Mouse (Mus musculus) gastrocnemius, adult 2 months (tissue): ENCODE data around the gene Otx1. TPM values are rescaled to one million over a fixed set of nuclear protein-coding genes. Genes with fewer than 3 reads are reported as not detected.
A peak's percentile ranks its signal among the peaks of the same experiment; 100 is the strongest.

ENCODE experiments used
- DNase-seq: peaks from one replicate; pipeline ENCODE4 v3.0.0; 2022
- H3K27ac ChIP-seq: fragments of 200-600 bp; 2 replicates; pipeline ENCODE4 v1.8.1; 2022; ENCODE audit warnings: mild to moderate bottlenecking
- H3K4me3 ChIP-seq: fragments of 200-600 bp; 2 replicates; pipeline ENCODE4 v1.8.1; 2022; ENCODE audit warnings: mild to moderate bottlenecking, moderate library complexity
- CTCF ChIP-seq: fragments of 200-600 bp; IDR thresholded peaks from 2 replicates; pipeline ENCODE4 v1.8.1; 2022; ENCODE audit warnings: antibody characterized with exemption, mild to moderate bottlenecking, moderate library complexity
- intact Hi-C: fragments of 180-260 bp; cut with DNase I; formaldehyde crosslinking; loops from one replicate; pipeline ENCODE4 v1.15.1; 2025
- total RNA-seq, 2 experiments: library from RNA; stranded (reverse); gene quantifications; 2 replicates each; pipeline ENCODE4 v1.2.3; 2021

Otx1 gene
- total RNA-seq, 2 experiments from 2014 or later = not detected

DNA sequence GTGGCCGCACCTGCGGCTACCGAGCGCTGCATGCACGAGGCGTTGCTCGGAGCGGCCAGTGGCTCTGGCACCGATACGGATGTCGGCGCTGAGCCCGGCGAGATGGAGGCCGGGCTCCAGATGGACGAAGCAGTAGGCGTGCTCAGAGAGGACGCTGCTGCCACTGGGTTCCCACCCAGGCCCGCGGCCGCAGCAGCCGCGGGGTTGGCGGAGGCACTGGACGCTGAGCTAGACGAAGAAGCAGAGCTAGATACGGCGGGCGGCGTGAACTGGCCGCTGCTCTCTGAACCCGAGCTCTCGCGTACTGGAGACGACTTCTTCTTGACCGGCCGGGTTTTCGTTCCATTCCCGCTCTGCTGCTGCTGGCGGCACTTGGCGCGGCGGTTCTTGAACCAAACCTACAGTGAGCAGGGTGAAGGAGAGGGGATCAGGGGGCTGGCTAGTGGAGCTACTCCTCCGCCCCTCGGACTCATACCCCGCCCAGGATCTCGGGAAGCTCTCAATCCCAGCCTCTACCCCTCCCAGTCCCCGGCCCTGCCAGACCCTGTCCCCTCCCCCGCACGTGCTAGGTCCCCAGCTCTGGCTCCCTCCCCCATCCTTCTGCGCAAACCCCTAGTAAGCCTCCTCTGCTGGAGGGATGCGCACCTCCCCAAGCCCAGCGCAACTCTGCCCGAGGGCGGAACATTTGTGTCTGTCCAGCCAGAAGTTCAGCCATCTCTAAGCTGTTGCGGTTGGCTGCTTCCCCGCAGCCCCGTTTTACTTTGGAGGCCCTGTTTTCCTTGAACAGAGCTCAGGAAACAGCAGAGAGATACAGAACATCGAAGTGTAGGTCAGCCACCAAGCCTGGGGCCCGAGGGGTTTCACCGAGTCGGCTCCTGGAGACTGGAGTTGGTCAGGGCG lies 5.8 kb downstream of the Otx1 start:
- DNase-seq = peak; percentile 50
- H3K4me3 ChIP-seq = peak overlapping the region; percentile 62
- intact Hi-C loops = no loop called here
- no peak for TF ChIP-seq CTCF
- H3K27ac ChIP-seq = no peak overlapping the region

DNA sequence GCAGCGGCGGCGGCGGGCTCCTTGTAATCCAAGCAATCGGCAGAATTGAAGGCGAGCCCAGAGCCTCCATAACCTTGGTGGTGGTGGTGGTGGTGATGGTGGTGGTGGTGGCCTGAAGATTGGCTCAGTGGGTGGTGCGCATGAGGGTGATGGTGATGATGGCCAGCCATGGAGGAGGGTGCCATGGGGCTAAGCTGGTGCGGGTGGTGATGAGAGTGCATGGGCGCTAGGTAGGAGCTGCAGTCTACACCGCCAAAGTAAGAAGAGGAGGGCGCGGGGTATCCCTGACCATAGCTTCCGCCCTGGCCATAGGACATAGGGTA lies 6.4 kb downstream of the Otx1 start:
- H3K4me3 ChIP-seq = peak overlapping the region; percentile 62
- no peak for TF ChIP-seq CTCF
- intact Hi-C loops = no loop called here
- no peak for DNase-seq
- no peak overlapping the region for H3K27ac ChIP-seq

DNA sequence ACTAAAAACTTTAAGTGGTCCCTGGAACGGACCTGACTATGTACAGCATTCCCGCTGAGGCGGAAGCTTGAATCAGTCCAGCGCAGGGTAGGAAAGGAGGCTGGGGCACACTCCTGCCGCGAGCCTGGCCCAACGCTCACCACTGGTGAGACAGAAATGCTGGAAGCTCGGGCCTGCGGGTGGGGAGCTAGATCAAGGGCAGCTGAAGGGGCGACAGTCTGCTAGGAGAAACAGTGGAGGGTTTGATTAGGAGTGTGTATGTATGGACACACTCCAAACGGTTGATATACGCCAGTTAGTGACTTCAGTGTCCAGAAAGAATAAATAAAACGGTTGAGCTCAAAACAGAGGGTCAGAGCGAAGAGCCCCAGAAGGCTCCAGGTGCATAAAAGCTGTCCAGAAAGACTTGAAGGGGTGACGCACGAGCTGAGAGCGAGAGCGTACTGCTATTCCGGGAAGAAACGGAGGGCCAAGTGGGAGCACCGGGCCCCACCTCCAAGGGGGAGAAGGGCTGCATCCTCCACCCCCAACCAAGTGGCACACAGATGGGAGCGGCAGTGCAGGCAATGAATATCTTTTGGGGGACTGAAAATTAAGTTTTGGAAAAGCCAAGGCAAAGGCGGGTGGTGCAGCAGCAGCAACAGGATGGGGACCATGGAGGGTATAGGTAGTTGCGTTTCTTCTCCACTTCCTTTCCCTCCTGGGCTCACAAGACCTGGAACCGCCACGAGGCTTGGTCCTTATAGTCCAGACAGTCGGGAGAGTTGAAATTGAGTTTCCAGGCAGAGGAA lies 7.0 kb downstream of the Otx1 start:
- Histone ChIP-seq H3K4me3 (no peak overlapping the region), H3K27ac (no peak overlapping the region)
- intact Hi-C loops = no loop called here
- no peak for DNase-seq
- TF ChIP-seq CTCF = no peak

DNA sequence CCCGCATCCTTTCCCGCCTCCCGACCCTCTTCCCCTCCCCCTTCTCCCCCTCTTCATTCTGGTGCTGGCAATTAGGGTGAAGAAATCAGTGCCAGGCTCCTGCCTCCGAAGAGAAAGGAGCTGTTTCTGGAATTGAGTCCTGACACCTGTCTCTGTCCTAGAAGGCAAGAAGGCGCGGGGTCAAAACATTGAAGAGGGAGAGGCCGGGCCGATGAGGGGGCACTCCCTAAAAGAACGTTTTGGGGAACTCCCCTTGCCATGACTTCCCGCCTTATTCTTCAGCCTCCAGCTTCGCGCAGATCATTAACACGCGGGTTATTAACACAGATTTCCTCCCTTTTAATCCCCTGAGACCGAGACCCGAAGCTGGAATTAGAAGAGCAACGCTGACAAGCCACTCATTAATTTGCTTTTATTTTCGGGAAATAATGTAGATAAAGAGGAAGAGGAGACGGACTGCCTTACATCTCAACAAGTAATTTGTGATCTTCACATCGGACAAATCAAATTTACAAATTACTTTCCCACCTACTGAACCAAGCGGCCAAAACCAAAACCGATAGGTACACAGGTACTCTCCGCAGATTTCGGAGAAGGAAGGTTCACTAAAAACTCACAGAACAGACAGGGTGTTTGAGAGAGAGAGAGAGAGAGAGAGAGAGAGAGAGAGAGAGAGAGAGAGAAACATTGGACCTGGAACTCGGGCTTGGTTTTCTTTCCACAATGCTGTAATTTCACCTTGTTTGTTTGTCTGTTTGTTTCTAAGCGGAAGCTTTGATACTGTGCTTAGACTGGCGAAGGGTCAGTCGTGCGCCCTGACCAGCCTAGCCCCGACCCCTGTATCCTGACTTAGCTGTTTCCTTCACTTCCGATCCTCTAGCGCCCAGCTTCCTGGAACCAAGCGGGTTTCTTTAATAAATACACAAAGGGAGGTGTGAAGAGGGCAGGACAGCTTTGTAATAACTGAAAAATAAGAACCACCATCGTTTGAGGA lies 8.0 kb downstream of the Otx1 start:
- intact Hi-C loops = no loop called here
- H3K4me3 ChIP-seq = no peak overlapping the region
- peak; percentile 19 for DNase-seq
- no peak for TF ChIP-seq CTCF
- no peak overlapping the region for H3K27ac ChIP-seq

DNA sequence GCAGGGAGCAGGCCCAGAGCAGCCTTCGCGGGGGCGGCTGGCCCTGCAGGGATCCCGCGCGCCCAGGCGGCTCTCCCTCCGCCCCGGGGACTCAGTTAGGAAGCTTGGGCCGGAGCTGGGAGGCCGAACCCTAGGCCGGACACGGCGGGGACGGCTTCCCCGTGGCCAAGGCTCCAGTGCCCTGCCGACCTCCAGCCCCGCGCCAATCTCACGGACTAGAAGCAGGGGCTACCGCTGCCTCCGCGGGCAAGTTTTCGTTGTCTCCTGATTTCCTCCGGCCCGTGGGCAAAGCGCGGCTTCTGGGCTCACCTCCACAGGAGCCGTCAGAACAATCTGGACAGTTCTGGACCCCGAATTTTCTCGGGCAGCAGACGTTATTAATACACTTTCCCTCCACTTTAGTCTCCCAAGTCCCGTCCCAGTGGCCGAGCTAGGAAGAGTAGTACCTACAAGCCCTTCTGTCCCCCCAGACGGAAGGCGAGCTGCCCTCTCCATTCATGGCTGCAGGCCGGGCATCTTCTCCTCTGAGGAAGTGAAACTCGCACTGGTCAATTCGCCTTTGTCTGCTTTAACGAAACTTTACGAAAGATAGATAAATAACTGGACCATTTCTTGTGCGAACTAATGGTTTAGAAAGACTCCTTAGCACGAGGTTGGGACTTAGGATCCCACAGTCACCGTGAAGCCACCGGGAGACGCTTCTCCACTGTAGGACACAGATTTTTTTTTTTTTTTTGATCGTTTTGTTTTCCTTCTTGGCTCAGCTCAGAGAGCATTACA lies 8.9 kb downstream of the Otx1 start:
- intact Hi-C loops = no loop called here
- no peak overlapping the region for H3K27ac ChIP-seq
- H3K4me3 ChIP-seq = no peak overlapping the region
- DNase-seq = peak; percentile 19
- no peak for TF ChIP-seq CTCF

DNA sequence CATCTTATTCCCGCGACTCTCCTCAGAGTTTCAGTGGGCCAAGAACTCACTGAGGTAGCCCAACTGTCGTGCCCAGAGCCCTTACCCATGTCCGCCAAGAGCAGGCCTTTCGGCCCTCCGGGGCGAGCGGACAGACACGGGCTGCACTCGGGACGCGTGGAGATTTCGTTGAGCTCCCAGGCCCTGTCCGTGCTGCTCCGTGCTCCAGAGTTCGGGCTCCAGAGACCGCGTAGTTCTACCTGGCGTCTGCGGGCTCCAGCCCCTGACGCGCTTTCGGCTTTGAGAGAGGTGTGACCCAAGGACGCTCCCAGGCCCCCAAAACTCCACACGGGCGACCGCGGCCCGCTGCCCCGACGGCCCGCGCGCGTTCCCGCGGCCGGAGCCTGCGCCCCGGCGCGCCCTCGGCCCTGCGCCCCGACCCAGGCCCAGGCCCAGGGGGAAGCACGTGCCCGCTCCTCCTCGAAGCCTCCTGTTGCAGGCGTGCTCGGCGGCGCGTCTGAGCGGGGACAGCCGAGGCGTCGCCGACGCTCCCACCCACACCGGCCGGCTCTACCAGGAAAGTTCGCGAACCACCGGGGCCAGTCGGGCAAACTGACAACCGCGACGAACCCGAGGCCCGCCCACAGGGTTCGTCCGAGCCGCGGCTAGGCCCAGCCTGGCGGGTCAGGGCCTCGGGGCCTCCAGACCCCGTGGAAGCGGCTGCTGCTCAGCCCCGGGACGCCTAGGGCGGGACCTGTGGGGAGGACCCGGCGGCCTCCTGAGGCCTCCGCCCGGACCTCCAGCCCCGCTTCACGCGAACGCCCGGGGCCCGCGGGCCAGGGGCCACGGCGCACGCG lies 9.7 kb downstream of the Otx1 start:
- DNase-seq = peak; percentile 25
- Histone ChIP-seq H3K4me3 (no peak overlapping the region), H3K27ac (no peak overlapping the region)
- intact Hi-C loops = no loop called here
- no peak for TF ChIP-seq CTCF

DNA sequence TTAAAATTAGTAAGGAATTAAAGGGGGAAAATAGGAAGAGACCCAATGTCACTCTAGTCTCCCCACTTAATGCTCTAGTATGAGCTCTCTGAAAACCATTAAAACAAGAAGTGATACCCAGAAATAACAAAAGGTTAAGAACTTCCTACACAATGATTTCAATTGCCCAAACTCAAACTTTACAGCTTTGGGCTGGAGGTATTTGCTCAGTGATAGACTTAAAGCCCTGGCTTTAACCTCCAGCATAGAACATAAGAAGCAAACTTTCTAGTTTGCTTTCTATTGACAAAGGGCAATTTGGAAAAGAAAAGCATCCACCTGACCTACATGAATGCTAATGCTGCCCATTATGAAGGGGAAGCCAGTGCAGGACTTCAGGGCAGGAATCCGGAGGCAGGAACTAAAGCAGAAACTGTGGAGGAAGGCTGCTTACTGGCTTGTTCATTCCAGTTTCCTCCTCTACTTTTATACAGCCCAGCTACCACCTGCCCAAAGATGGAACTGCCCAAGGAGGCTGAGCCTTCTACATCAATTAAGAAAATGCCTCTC lies 14.2 kb downstream of the Otx1 start:
- no peak for TF ChIP-seq CTCF
- Histone ChIP-seq H3K4me3 (no peak overlapping the region), H3K27ac (no peak overlapping the region)
- intact Hi-C loops = no loop called here
- DNase-seq = no peak

DNA sequence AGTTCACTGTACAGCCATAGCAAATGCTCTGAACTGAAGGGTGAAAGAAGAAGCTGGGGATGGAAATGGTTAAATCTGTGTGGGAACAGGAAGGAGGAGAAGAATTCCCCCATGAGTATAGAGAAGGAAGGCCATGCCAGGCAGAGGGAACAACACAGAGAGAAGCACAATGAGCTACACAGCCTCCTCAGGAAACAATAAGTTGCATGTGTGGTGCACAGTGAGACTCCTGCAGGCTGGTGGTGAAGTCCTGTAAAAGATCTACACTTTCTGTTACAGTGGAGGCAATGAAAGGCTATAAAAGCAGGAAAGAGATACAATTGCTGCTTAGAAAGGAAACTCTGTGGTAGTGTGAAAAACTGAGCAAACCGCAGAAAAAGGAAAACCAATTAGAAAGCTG lies 17.6 kb downstream of the Otx1 start:
- no peak for TF ChIP-seq CTCF
- no peak for DNase-seq
- no peak overlapping the region for H3K27ac ChIP-seq
- no peak overlapping the region for H3K4me3 ChIP-seq
- intact Hi-C loops = no loop called here

DNA sequence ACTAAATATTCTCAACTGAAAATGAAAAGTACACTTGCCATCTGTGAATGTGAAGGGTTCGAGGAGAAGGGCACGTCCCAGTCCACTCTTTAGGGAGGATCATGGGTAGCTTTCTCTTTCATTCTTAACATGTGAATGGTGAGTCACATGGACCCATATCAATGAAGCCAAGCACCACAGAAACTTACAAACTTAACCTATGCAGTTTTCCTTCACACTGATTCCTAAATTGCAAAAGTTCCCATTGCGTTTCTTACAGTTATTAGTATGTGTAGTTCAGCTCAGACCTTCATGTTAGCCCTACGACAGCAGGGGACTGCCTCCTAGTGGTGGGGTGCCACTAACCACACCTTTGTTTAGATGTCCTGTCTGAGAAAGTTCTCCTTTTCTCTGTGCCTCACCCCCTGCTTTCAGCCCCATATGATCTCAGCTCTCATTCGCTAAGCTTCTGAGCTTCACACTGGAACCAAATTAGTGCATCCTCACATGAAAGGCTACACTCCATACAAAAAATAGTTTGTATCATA lies 28.6 kb downstream of the Otx1 start:
- intact Hi-C loops = no loop called here
- Histone ChIP-seq H3K27ac (no peak overlapping the region), H3K4me3 (no peak overlapping the region)
- TF ChIP-seq CTCF = peak; percentile 8; the same call in 1 of the 2 replicates
- no peak for DNase-seq

DNA sequence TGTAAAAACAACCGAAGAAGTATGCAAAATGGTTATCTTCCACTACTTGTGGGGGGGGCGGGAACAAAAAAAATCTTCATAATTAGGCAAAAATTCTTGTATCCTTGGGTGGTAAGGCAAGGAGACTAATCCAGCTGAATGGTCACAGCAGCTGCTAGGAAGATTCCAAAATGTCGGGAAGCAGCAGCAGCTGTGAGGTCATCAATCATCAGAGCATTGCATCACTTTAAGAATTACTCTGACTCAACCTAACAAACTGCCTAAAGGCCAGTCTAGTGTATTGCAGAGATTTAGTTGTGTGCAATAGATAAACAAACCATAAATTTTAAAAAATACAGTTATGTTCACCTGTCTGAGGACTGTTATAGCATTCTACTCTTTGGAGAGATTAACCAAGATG lies 29.1 kb downstream of the Otx1 start:
- intact Hi-C loops = no loop called here
- Histone ChIP-seq H3K27ac (no peak overlapping the region), H3K4me3 (no peak overlapping the region)
- DNase-seq = no peak
- no peak for TF ChIP-seq CTCF

DNA sequence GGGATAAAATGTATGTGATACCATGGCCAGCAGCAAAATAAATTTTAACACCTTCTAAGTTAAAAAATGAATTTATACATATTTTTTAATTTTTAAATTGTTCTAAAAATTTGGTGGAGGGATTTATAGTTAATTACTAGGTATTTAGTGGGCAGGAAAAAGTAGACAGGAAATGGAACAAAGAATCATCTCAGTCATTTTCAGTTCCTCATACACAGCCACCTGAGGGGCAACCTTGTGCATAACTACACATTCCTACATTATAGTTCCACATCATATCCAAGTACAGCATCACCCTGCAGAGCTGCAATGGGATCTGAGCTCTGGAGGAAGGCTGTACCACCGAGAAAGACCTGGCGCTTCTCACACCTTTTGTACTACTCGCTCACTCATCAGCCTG lies 33.8 kb downstream of the Otx1 start:
- H3K4me3 ChIP-seq = no peak overlapping the region
- H3K27ac ChIP-seq = no peak overlapping the region
- TF ChIP-seq CTCF = no peak
- intact Hi-C loops = no loop called here
- no peak for DNase-seq
